Mouse (Mus musculus) hindbrain, embryonic 10.5 days (tissue): ENCODE measurements at regions not wholly inside any gene's neighbourhood (a gene's known extent, or its start where the extent isn't known, plus 50 kb on each side); places are given as distances from the start of the nearest gene placed in this dataset.

Source experiments
- DNase-seq: peaks from one replicate; pipeline ENCODE4 v3.0.0-alpha.2; 2017; ENCODE audit warnings: low spot score
- H3K27ac ChIP-seq: fragments of 300-500 bp; sonication (generic); 2 replicates; pipeline ENCODE4 v1.5.1; 2016; ENCODE audit warnings: mild to moderate bottlenecking, moderate library complexity
- H3K27me3 ChIP-seq: fragments of 300-500 bp; sonication (generic); 2 replicates; pipeline ENCODE4 v1.6.1; 2016; ENCODE audit warnings: mild to moderate bottlenecking; ENCODE audit not compliant: poor library complexity, insufficient read depth, severe bottlenecking
- H3K36me3 ChIP-seq: fragments of 300-500 bp; sonication (generic); 2 replicates; pipeline ENCODE4 v1.6.1; 2016; ENCODE audit warnings: mild to moderate bottlenecking, moderate library complexity
- H3K4me1 ChIP-seq: fragments of 300-500 bp; sonication (generic); replicated peaks from 2 replicates; pipeline ENCODE4 v1.6.1; 2016; ENCODE audit warnings: mild to moderate bottlenecking
- H3K4me3 ChIP-seq: fragments of 300-500 bp; sonication (generic); 2 replicates; pipeline ENCODE4 v1.5.1; 2016; ENCODE audit warnings: mild to moderate bottlenecking, moderate library complexity
- H3K9me3 ChIP-seq: fragments of 300-500 bp; sonication (generic); 2 replicates; pipeline ENCODE4 v1.6.1; 2016; ENCODE audit warnings: mild to moderate bottlenecking, moderate library complexity
- WGBS: fragments of 180-500 bp; shearing (Covaris S2); methylation state at CpG from one replicate; pipeline ENCODE4 v1.1.7; 2016; 5-methylcytosine and 5-hydroxymethylcytosine counted together

GRCm38 (mm10) chr13:47430409-47430808 is 308.0 kb downstream of the Rnf144b start:
- no peak overlapping the region for H3K27ac ChIP-seq
- H3K36me3 ChIP-seq: no peaks in the 10 kb centered on the region
- H3K27me3 ChIP-seq: 0 out of 2 replicates have a peak, but pooled peaks cover 2% of the 10 kb centered on the region
- no peaks in the 10 kb centered on the region for H3K4me1 ChIP-seq
- WGBS: 76% methylated on average over 9 of the region's 9 CpGs
- DNase-seq: no peak
- no peak overlapping the region for H3K4me3 ChIP-seq
- H3K9me3 ChIP-seq: no peaks in the 10 kb centered on the region

DNA sequence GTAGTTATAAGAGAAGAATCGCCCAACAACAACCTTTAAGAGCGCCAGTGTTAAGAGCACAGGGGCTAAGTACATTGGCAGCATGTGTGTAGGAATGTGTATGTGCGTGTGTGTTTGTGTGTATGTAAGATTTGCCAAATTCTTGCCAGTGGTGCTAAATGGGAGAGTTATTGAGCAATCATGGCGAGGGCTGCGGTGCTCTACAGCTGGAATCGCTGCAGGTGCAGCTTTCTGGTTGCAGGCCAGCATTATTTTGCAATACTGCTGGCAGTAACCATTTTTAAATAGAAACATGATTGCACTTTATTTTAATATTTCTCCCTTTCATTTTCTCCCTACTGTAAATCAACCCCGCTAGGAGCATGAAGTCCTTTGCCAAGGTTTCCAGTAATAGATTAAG is 313.2 kb downstream of the Rnf144b start:
- H3K4me1 ChIP-seq: no peaks in the 10 kb centered on the region
- no peaks in the 10 kb centered on the region for H3K9me3 ChIP-seq
- whole genome bisulfite sequencing: 94% methylated on average over 7 of the region's 7 CpGs
- no peak for DNase-seq
- 0 out of 2 replicates have a peak, but pooled peaks cover 2% of the 10 kb centered on the region for H3K27me3 ChIP-seq
- no peak overlapping the region for H3K4me3 ChIP-seq
- no peaks in the 10 kb centered on the region for H3K36me3 ChIP-seq
- no peak overlapping the region for H3K27ac ChIP-seq

- Histone ChIP-seq H3K9me3 (no peaks in the 10 kb centered on the region), H3K4me3 (no peak overlapping the region), H3K27me3 (no peaks in the 10 kb centered on the region), H3K36me3 (no peaks in the 10 kb centered on the region), H3K4me1 (no peaks in the 10 kb centered on the region), H3K27ac (no peak overlapping the region)
- DNase-seq: no peak
- WGBS: 91% methylated on average over 3 of the region's 3 CpGs
Observed at GRCm38 (mm10) chr13:47444876-47445275, 322.4 kb downstream of the Rnf144b start.

GRCm38 (mm10) chr13:47452186-47452760 is 329.8 kb downstream of the Rnf144b start:
- Histone ChIP-seq H3K27ac (no peak overlapping the region), H3K4me3 (no peak overlapping the region), H3K9me3 (no peaks in the 10 kb centered on the region), H3K27me3 (no peaks in the 10 kb centered on the region), H3K36me3 (no peaks in the 10 kb centered on the region), H3K4me1 (no peaks in the 10 kb centered on the region)
- no peak for DNase-seq
- 88% methylated on average over 17 of the region's 17 CpGs for WGBS

GRCm38 (mm10) chr13:47462148-47462547 is 339.7 kb downstream of the Rnf144b start:
- H3K4me3 ChIP-seq: no peak overlapping the region
- no peaks in the 10 kb centered on the region for H3K4me1 ChIP-seq
- 86% methylated on average over 8 of the region's 8 CpGs for WGBS
- H3K9me3 ChIP-seq: no peaks in the 10 kb centered on the region
- no peaks in the 10 kb centered on the region for H3K27me3 ChIP-seq
- no peaks in the 10 kb centered on the region for H3K36me3 ChIP-seq
- DNase-seq: no peak
- H3K27ac ChIP-seq: no peak overlapping the region

DNA sequence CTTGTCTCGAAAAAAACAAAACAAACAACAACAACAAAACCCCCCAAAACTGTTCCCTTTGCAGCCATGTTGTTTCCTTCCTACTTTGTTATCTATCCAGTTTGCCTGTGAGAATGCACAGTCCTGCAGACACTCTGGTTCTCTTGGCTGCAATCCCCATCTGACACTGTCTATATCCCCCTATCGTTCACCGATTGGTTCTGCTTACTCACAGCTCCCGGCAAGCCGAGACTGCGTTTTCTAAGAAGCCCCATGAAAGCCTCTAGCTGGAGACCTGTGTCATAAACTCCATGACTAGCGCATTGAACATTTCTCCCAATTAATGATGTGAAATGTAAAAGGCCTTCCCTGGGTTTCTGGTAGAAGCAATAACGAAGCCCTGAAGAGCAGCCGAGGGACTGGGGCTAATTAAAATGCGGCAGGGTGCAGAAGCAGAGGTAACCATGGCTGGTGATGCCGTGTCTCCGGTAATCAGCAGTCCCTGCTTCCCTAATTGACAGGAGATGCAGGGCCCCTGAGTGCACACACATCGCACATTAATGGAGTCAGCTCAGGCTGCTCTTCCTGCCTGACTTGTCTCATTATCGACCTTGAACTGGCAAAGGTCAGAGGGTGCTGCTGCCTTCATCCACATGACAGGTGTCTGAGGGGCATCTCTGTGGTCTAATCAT is 349.2 kb downstream of the Rnf144b start:
- no peak overlapping the region for H3K27ac ChIP-seq
- H3K36me3 ChIP-seq: no peaks in the 10 kb centered on the region
- H3K27me3 ChIP-seq: no peaks in the 10 kb centered on the region
- H3K4me1 ChIP-seq: peaks cover 16% of the 10 kb centered on the region
- 71% methylated on average over 14 of the region's 14 CpGs for WGBS
- peak; percentile 15 for DNase-seq
- H3K9me3 ChIP-seq: no peaks in the 10 kb centered on the region
- no peak overlapping the region for H3K4me3 ChIP-seq

DNA sequence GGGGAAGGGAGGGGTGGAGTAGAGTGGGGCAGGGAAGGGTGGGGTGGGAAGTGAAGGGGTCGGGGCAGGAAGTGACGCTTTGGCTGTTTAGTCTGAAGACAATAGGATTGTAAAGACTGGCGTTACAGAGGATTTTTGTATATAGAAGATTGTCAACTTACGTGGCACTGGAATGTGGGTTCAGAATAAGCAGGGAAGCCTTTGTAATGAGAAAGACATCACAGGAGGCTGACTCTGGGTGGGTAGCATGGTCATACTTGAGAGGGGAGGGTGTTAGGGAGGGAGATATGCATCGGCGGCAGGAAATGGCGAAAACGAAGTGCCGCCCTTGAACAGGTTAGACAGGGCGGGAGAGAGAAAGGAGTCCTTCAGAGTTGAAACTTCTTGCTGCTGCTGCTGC is 357.7 kb downstream of the Rnf144b start:
- no peaks in the 10 kb centered on the region for H3K36me3 ChIP-seq
- no peaks in the 10 kb centered on the region for H3K27me3 ChIP-seq
- 73% methylated on average over 10 of the region's 10 CpGs for WGBS
- H3K27ac ChIP-seq: no peak overlapping the region
- no peak for DNase-seq
- H3K4me3 ChIP-seq: no peak overlapping the region
- no peaks in the 10 kb centered on the region for H3K9me3 ChIP-seq
- peaks cover 10% of the 10 kb centered on the region; the same call in 1 of the 2 replicates for H3K4me1 ChIP-seq

- Histone ChIP-seq H3K27ac (no peak overlapping the region), H3K27me3 (no peaks in the 10 kb centered on the region), H3K4me3 (no peak overlapping the region), H3K9me3 (no peaks in the 10 kb centered on the region), H3K4me1 (no peaks in the 10 kb centered on the region; the same call in 1 of the 2 replicates), H3K36me3 (no peaks in the 10 kb centered on the region)
- DNase-seq: no peak
- WGBS: 88% methylated on average over 2 of the region's 2 CpGs
Observed at GRCm38 (mm10) chr13:47484819-47485218, 362.4 kb downstream of the Rnf144b start.

DNA sequence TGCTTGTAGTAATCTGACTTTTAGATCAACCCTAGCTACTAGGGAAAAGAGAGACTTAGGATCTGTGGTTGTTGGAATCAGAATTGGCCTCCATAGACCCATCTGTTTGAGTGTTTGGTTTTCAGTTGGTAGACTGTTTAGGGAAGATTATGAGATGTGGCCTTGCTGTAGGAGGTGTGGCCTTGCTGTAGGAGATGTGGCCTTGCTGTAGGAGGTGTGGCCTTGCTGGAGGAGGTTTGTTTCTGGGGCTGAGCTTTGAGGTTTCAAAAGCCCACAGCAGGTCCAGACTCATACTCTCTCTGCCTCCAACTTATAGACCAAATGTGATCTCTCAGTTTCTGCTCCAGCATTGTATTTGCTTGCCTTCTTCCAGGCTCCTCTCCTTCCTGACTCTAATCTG is 363.7 kb downstream of the Rnf144b start:
- Histone ChIP-seq H3K4me3 (no peak overlapping the region), H3K27me3 (no peaks in the 10 kb centered on the region), H3K27ac (no peak overlapping the region), H3K4me1 (no peaks in the 10 kb centered on the region), H3K9me3 (no peaks in the 10 kb centered on the region), H3K36me3 (no peaks in the 10 kb centered on the region)
- no peak for DNase-seq

DNA sequence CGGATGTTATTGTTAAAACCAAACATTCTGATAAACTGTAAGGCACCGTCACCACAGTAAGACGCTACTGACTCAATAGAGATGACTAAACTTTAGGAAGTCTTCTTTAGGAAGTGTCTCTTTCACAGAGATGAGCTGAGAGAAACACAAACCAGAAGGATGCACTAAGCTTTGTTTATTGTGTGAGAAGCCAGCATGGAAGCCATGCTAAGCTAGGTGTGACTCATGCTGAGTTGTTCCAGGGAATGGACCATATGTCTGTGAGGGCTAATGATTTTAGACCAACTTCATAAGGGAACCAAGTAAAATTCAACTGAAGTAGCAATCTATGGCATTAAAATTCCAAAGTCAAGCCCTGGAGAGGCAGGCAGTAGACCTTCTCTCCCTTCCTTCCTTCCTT is 364.2 kb downstream of the Rnf144b start:
- 93% methylated on average over 3 of the region's 3 CpGs for WGBS
- H3K4me1 ChIP-seq: no peaks in the 10 kb centered on the region
- H3K27me3 ChIP-seq: no peaks in the 10 kb centered on the region
- no peaks in the 10 kb centered on the region for H3K36me3 ChIP-seq
- H3K27ac ChIP-seq: no peak overlapping the region
- H3K4me3 ChIP-seq: no peak overlapping the region
- DNase-seq: no peak
- H3K9me3 ChIP-seq: no peaks in the 10 kb centered on the region

- no peaks in the 10 kb centered on the region for H3K36me3 ChIP-seq
- no peak overlapping the region for H3K4me3 ChIP-seq
- no peaks in the 10 kb centered on the region for H3K9me3 ChIP-seq
- no peaks in the 10 kb centered on the region for H3K27me3 ChIP-seq
- WGBS: 92% methylated on average over 15 of the region's 15 CpGs
- no peaks in the 10 kb centered on the region for H3K4me1 ChIP-seq
- H3K27ac ChIP-seq: no peak overlapping the region
- DNase-seq: no peak
Observed at GRCm38 (mm10) chr13:47505380-47505955, 383.0 kb downstream of the Rnf144b start.

DNA sequence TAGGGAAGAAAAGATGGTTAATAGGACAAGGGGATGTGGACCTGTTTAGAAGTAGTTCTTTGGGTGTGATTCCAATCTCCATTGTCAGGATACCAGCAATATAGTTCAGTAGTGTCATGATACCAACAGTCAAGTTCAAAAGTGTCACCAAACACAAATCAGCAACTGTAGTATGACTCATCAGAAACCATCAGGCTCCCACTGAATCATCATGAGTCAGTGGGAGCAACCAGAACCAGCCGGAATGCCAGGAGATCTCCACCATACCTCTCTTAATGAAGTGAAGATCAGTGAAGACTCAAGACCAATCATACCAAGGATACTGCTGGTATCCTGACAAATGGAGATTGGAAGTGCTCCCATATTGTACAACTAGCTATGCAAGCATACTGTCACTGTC is 410.5 kb downstream of the Rnf144b start:
- WGBS: 98% methylated on average over 1 of the region's 1 CpGs
- H3K4me1 ChIP-seq: no peaks in the 10 kb centered on the region

GRCm38 (mm10) chr13:47537156-47537555 is 414.7 kb downstream of the Rnf144b start:
- no peaks in the 10 kb centered on the region for H3K27me3 ChIP-seq
- WGBS: 96% methylated on average over 2 of the region's 2 CpGs
- no peak for DNase-seq
- no peaks in the 10 kb centered on the region for H3K4me1 ChIP-seq
- H3K36me3 ChIP-seq: no peaks in the 10 kb centered on the region
- no peak overlapping the region for H3K27ac ChIP-seq
- H3K4me3 ChIP-seq: no peak overlapping the region
- H3K9me3 ChIP-seq: no peaks in the 10 kb centered on the region

More for the DNA sequence above, 410.5 kb downstream of the Rnf144b start:
- no peaks in the 10 kb centered on the region for H3K36me3 ChIP-seq
- no peak for DNase-seq
- H3K27ac ChIP-seq: no peak overlapping the region
- H3K4me3 ChIP-seq: no peak overlapping the region
- H3K27me3 ChIP-seq: no peaks in the 10 kb centered on the region
- H3K9me3 ChIP-seq: no peaks in the 10 kb centered on the region
